Mouse (Mus musculus): ENCODE results near the gene Dkkl1. TPM values are rescaled to one million over a fixed set of nuclear protein-coding genes. Genes with fewer than 3 reads are reported as not detected.

The Dkkl1 gene
- polyA plus RNA-seq, 1 experiment from 2014 or later = 1.2 TPM

DNA sequence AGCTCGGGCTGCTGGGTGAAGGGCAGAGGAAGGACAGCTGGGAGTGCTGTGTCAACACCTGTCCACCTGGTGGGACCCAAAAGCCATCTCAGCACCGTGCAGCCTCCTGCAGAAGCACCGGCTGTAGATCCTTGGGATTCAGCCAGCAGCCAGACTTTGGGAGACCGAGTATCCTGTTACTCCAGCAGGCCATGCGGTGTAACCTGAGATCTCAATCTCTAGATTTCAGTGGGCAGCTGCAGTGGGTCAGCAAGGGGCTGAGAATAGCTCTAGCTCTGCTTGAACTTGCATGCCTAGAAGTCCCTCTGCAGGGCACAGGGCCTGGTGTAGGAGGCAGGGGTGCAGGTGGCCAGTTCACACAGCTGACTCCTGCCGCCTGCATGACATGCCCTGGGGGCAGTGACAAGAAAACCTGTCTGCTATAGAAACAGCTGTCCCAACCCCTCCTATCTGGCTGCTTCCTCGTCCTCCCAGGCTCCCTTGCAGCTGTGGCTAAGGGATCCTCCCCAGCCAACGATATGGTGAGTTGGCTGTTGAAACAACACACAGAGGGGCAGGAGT, 20.1 kb downstream of the Dkkl1 start:
- Histone ChIP-seq H3K4me2 (no peak overlapping the region), H3K27ac (no peak overlapping the region), H3K36me3 (no peaks in the 10 kb centered on the region), H3K9me3 (replicated peaks) (no peaks in the 10 kb centered on the region), H3K27me3 (peaks cover 72% of the 10 kb centered on the region), H3K4me3 (no peak overlapping the region), H3K4me1 (replicated peaks) (peaks cover 18% of the 10 kb centered on the region), H3K9ac (no peak overlapping the region)
- ATAC-seq (replicated peaks; ENCODE audit: insufficient number of reproducible peaks, insufficient read depth, low FRiP score, low read depth) = no peak
- WGBS = 15% methylated on average over 8 of the region's 8 CpGs

DNA sequence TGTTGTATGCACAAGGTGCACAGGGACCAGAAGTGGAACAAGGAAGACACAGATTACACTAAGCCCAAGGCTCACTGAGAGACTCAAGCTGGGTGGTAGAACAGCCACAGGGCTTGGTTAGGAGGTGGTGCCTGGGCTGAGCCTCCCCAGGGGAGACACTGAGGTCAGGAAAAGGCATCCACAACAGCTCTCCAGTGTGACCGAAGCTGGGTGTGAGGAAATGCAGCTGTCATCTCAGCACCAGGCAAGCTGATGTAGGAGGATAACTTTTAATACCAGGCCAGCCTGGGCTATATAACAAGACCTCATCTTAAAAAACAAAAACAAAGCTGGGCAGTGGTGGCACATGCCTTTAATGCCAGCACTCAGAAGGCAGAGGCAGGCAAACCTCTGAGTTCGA, 20.8 kb downstream of the Dkkl1 start:
- Histone ChIP-seq H3K27ac (no peak overlapping the region), H3K27me3 (peaks cover 72% of the 10 kb centered on the region), H3K4me1 (replicated peaks) (peaks cover 18% of the 10 kb centered on the region), H3K9me3 (replicated peaks) (no peaks in the 10 kb centered on the region), H3K4me3 (no peak overlapping the region), H3K4me2 (no peak overlapping the region), H3K9ac (no peak overlapping the region), H3K36me3 (no peaks in the 10 kb centered on the region)
- no peak for ATAC-seq (replicated peaks; ENCODE audit: insufficient number of reproducible peaks, insufficient read depth, low FRiP score, low read depth)
- 50% methylated on average over 2 of the region's 2 CpGs for WGBS

DNA sequence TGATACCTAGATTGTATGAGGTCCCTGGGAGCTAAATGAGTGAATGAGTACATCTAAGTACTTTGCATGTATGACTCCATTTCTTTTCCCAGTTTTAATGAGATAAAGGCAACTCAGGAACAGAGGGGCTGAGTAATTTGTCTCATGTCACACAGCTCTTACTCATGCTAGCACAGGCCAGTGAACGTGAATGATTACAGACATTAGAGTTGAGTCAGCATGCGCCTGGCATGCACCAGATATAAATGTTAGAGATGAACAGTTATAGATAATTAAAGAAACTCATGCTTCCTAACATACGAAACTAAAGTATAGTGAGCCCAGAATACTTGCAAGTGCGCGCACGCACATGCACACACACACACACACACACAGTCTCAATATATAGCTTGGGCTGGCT, 21.8 kb downstream of the Dkkl1 start:
- WGBS = 88% methylated on average over 6 of the region's 6 CpGs
- no peaks in the 10 kb centered on the region for H3K36me3 ChIP-seq
- no peak overlapping the region for H3K4me3 ChIP-seq
- peaks cover 77% of the 10 kb centered on the region for H3K27me3 ChIP-seq
- no peak overlapping the region for H3K27ac ChIP-seq
- H3K4me1 ChIP-seq (replicated peaks) = peaks cover 12% of the 10 kb centered on the region
- no peak overlapping the region for H3K4me2 ChIP-seq
- H3K9me3 ChIP-seq (replicated peaks) = no peaks in the 10 kb centered on the region
- no peak for ATAC-seq (replicated peaks; ENCODE audit: insufficient number of reproducible peaks, insufficient read depth, low FRiP score, low read depth)
- H3K9ac ChIP-seq = no peak overlapping the region

DNA sequence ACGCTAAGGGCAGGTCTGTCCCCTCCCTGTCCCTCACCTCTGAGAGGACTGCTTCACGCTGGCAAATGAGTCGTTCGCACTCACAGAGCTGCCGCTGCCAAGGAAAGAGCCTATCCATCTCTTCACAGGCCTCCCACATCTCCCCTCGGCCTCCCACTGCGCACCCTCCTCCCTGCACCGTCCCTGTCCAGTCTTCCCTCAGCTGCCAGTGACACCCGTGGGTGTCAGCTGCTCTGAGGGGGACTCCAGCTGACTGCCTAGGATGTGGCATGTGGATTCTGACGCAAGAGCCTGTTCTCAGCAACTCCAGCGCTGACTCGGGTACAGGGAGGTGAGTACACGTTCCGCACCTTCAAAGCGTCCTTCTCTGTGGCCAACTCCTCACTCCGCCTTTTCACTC, 22.3 kb downstream of the Dkkl1 start:
- Histone ChIP-seq H3K9me3 (replicated peaks) (no peaks in the 10 kb centered on the region), H3K4me1 (replicated peaks) (peaks cover 9% of the 10 kb centered on the region), H3K4me2 (no peak overlapping the region), H3K36me3 (no peaks in the 10 kb centered on the region), H3K9ac (no peak overlapping the region), H3K4me3 (no peak overlapping the region), H3K27me3 (peaks cover 83% of the 10 kb centered on the region), H3K27ac (no peak overlapping the region)
- ATAC-seq (replicated peaks; ENCODE audit: insufficient number of reproducible peaks, insufficient read depth, low FRiP score, low read depth) = no peak
- WGBS = 55% methylated on average over 16 of the region's 16 CpGs

DNA sequence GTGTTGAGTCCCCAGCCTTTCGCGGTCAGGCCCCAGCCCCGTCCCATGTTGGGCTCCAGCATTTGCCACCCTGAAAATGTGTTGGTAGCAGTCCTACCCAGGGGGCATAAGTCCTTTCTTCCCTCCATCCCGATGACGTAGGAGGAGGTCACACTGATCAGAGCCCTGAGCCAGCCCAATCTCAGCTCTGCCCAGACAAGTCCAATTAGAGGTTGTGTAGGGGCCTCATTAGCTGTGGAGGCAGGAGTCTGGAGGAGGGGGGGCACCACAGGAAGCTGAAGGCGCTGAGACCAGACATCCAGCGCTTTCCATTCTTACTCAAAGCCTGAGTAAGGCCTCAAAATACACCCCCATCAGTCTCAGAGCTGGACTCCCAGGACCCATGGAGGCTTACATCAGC, 26.0 kb downstream of the Dkkl1 start:
- Histone ChIP-seq H3K9ac (no peak overlapping the region), H3K4me2 (no peak overlapping the region), H3K4me1 (replicated peaks) (peaks cover 19% of the 10 kb centered on the region), H3K9me3 (replicated peaks) (no peaks in the 10 kb centered on the region), H3K4me3 (no peak overlapping the region), H3K27ac (no peak overlapping the region), H3K36me3 (no peaks in the 10 kb centered on the region), H3K27me3 (peaks cover 97% of the 10 kb centered on the region)
- WGBS = 56% methylated on average over 7 of the region's 7 CpGs
- ATAC-seq (replicated peaks; ENCODE audit: insufficient number of reproducible peaks, insufficient read depth, low FRiP score, low read depth) = no peak

DNA sequence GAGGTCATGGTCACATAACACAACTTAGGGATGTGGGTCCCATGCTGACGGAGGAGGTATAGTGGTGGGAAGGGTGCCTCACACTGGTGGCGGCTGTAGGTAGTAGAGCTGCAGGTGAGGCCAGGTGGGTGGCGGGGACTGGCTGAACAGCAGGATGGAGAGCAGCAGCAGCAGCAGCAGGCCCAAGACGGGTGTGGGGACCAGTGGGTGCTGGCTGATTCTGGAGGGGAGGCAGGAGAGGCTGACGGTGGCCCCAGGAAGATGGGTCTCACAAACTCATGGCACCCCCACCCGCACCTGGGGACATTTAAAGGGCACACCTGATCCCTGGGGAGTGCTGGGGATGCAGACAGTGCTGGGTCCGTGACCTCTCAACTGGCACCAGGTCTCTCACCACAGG, 28.3 kb downstream of the Dkkl1 start:
- Histone ChIP-seq H3K4me3 (no peak overlapping the region), H3K9ac (no peak overlapping the region), H3K4me2 (no peak overlapping the region), H3K4me1 (replicated peaks) (peaks cover 21% of the 10 kb centered on the region), H3K36me3 (no peaks in the 10 kb centered on the region), H3K27ac (no peak overlapping the region), H3K9me3 (replicated peaks) (no peaks in the 10 kb centered on the region), H3K27me3 (peaks cover 98% of the 10 kb centered on the region)
- no peak for ATAC-seq (replicated peaks; ENCODE audit: insufficient number of reproducible peaks, insufficient read depth, low FRiP score, low read depth)
- WGBS = 67% methylated on average over 7 of the region's 7 CpGs

DNA sequence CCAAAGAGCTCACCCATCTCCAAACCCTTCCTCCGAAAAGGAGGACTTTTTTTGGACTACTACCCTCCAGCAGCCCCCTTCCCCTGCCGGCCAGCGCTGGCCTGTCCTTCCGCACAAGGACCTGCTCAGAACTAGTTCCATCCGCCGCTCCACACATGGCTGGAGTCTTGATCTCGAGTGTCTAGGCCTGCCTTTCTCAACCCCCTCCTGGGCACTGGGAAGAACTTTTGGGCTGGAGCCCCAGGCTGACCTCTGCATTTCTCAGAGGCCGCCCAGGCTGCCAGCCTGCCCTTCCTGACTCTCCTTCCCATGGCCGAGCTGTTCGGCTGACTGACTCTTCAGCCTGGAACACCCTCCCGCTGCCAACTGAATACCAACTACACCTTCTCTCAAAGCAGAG, 29.3 kb downstream of the Dkkl1 start:
- peak overlapping the region; percentile 43; the same call in 1 of the 2 replicates for H3K9ac ChIP-seq
- no peak for ATAC-seq (replicated peaks; ENCODE audit: insufficient number of reproducible peaks, insufficient read depth, low FRiP score, low read depth)

DNA sequence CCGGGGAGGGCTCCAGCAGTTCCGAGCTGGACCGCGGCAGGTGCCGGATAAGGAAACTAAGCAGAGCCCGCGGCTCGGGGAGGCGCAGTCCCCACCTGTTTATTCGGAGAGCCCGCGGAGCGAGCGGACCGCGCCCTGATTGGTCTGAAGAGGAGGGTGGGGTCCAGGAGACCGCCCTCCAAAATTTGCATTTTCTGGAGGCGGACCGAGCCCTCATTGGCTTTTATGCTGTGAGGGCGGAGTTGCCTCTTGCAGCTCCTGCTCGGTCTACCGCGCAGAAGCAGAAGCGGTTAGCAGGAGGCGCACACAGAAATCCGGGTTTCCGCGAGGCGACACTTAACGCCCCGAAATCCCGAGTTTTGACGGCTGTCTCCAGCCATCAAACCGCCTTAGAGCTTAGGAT, 29.7 kb downstream of the Dkkl1 start:
- Histone ChIP-seq H3K36me3 (no peaks in the 10 kb centered on the region), H3K4me3 (peak overlapping the region; percentile 40), H3K4me1 (replicated peaks) (peaks cover 21% of the 10 kb centered on the region), H3K27ac (no peak overlapping the region), H3K4me2 (peak overlapping the region; percentile 69), H3K27me3 (peaks cover 100% of the 10 kb centered on the region), H3K9me3 (replicated peaks) (no peaks in the 10 kb centered on the region), H3K9ac (peak overlapping the region; percentile 43; the same call in 1 of the 2 replicates)
- 1% methylated on average over 34 of the region's 34 CpGs for WGBS
- peak; percentile 83 for ATAC-seq (replicated peaks; ENCODE audit: insufficient number of reproducible peaks, insufficient read depth, low FRiP score, low read depth)

More for the DNA sequence above, 29.3 kb downstream of the Dkkl1 start:
- peak overlapping the region; percentile 40 for H3K4me3 ChIP-seq
- H3K9me3 ChIP-seq (replicated peaks) = no peaks in the 10 kb centered on the region
- H3K4me1 ChIP-seq (replicated peaks) = peaks cover 21% of the 10 kb centered on the region
- H3K27me3 ChIP-seq = peaks cover 98% of the 10 kb centered on the region
- 17% methylated on average over 11 of the region's 11 CpGs for WGBS
- peak overlapping the region; percentile 69 for H3K4me2 ChIP-seq
- no peaks in the 10 kb centered on the region for H3K36me3 ChIP-seq
- no peak overlapping the region for H3K27ac ChIP-seq

DNA sequence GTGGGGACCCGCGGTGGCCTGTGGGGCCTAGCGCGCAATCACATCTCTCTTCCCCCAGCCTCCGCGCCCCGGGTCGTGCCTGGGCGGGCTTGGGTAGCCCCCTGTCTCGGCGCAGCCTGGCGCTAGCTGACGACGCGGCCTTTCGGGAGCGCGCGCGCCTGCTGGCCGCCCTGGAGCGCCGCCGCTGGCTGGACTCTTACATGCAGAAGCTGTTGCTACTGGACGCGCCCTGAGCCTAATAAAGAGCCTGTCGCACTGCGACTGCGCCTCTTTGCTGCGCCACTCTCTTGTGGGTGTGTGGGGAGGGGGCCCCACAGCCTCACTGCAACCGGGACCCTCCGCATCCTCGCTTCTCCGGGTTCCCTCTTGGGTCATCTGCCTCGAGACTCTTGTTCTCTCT, 30.4 kb downstream of the Dkkl1 start:
- Histone ChIP-seq H3K4me2 (peak overlapping the region; percentile 69), H3K9me3 (replicated peaks) (no peaks in the 10 kb centered on the region), H3K27ac (no peak overlapping the region), H3K36me3 (no peaks in the 10 kb centered on the region), H3K4me1 (replicated peaks) (peaks cover 21% of the 10 kb centered on the region), H3K9ac (peak overlapping the region; percentile 40; the same call in 1 of the 2 replicates), H3K27me3 (peaks cover 100% of the 10 kb centered on the region), H3K4me3 (peak overlapping the region; percentile 40)
- no peak for ATAC-seq (replicated peaks; ENCODE audit: insufficient number of reproducible peaks, insufficient read depth, low FRiP score, low read depth)
- 5% methylated on average over 34 of the region's 35 CpGs for WGBS

DNA sequence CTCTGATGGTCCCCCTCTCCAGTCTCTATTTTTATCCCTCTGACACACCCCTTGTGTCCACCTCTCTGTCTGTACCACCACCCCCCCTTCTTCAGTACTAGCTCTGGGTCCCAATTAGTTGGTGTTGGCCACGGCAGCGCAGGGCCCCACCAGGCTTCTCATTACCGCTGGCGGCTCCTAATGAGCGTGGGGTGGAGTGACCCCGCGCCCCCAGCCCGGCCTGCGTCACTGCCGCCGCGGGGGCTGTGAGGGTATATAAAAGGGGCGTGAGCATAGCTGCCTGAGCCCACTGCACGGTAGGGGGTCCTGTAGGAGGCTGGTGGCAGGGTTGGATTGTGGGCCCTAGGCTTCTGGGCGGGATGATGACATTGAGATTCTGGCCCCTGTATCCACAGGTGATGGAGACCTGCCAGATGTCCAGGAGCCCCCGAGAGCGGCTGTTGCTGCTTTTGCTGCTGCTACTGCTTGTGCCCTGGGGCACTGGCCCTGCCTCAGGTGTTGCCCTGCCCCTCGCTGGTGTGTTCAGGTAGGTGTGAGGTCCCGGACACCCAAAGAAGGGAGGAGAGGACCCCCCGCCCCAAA, 31.0 kb downstream of the Dkkl1 start, which contains the start of gene Pth2:
Gene Pth2, plus strand, starts transcription at position 100 of the 582 bp plus-strand sequence.
- peak within 1 kb of the TSS; percentile 40 for H3K4me3 ChIP-seq
- no peak for ATAC-seq (replicated peaks; ENCODE audit: insufficient number of reproducible peaks, insufficient read depth, low FRiP score, low read depth)

DNA sequence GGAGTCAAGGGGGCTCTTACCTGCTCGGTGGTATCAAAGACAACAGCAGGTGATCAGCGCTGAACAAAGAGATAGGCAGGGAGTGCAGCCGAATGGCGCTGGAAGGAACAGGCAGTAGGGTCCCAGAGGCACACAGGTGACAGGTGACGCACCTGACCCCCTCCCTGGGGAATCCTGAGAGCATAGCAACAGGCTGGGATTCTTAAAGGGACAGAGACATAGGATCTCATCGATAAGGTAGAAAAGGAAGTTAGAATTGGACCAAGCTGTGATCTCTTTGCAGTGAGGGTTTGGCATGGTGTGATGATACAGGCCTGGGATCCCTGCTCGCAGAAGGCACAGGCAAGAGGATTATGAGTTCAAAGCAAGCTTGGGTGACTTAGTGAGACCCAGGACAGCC, 32.5 kb downstream of the Dkkl1 start, which contains the start of gene Gfy:
Gene Gfy, minus strand, starts transcription at position 101 of the 400 bp plus-strand sequence.
- Histone ChIP-seq H3K27me3 (peaks cover 100% of the 10 kb centered on the region), H3K36me3 (no peaks in the 10 kb centered on the region), H3K4me2 (no peak within 1 kb of the TSS), H3K4me1 (replicated peaks) (peaks cover 33% of the 10 kb centered on the region), H3K9ac (no peak within 1 kb of the TSS), H3K27ac (no peak within 1 kb of the TSS), H3K4me3 (no peak within 1 kb of the TSS), H3K9me3 (replicated peaks) (no peaks in the 10 kb centered on the region)
- 31% methylated on average over 7 of the region's 7 CpGs for WGBS
- ATAC-seq (replicated peaks; ENCODE audit: insufficient number of reproducible peaks, insufficient read depth, low FRiP score, low read depth) = no peak

More for the DNA sequence above, 31.0 kb downstream of the Dkkl1 start, which contains the start of gene Pth2:
- WGBS = 17% methylated on average over 20 of the region's 20 CpGs
- Histone ChIP-seq H3K4me2 (peak within 1 kb of the TSS; percentile 69), H3K4me1 (replicated peaks) (peaks cover 27% of the 10 kb centered on the region), H3K36me3 (no peaks in the 10 kb centered on the region), H3K27ac (no peak within 1 kb of the TSS), H3K9me3 (replicated peaks) (no peaks in the 10 kb centered on the region), H3K27me3 (peaks cover 100% of the 10 kb centered on the region), H3K9ac (peak within 1 kb of the TSS; percentile 40; the same call in 1 of the 2 replicates)

DNA sequence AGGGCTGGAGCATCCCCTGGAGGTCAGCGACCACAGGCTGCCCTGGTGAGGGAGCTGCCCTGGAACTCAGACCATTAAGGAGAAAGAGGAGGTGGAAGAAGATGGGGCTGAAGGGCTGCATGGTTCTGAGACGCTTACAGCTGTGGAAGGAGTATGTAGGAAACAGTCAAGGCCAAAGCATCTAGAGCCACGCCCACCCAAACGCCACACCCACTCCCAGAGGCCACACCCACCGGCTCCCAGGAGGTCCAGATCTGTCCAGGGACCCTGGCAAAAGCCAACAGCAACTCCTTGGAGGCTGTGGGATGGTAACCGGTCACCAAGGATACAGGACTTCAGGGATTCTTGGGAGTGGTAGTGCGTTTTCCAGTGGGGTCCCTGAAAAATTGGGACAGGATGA, 33.4 kb downstream of the Dkkl1 start:
- Histone ChIP-seq H3K9me3 (replicated peaks) (no peaks in the 10 kb centered on the region), H3K4me2 (no peak overlapping the region), H3K27ac (no peak overlapping the region), H3K27me3 (peaks cover 98% of the 10 kb centered on the region), H3K4me1 (replicated peaks) (peaks cover 33% of the 10 kb centered on the region), H3K36me3 (no peaks in the 10 kb centered on the region), H3K4me3 (no peak overlapping the region), H3K9ac (no peak overlapping the region)
- no peak for ATAC-seq (replicated peaks; ENCODE audit: insufficient number of reproducible peaks, insufficient read depth, low FRiP score, low read depth)
- whole genome bisulfite sequencing = 26% methylated on average over 7 of the region's 7 CpGs
